Mouse (Mus musculus) midbrain, embryonic 13.5 days (tissue): ENCODE measurements around the gene Fuk. TPM values are rescaled to one million over a fixed set of nuclear protein-coding genes. Genes with fewer than 3 reads are reported as not detected.
"Not testable (repeated sequence)": the region's sequence is repeated elsewhere in the genome, so short reads cannot be mapped to it uniquely, and the experiment has no call there.

Experiments
- ATAC-seq: fragments of 200-750 bp; cut with Nextera tagmentation; 2 replicates; pipeline ENCODE4 v1.8.0; 2017; ENCODE audit warnings: mild to moderate bottlenecking, moderate TSS enrichment, moderate library complexity
- H3K27ac ChIP-seq: fragments of 300-500 bp; sonication (generic); 2 replicates; pipeline ENCODE4 v1.5.1; 2015; ENCODE audit warnings: inconsistent platforms, mild to moderate bottlenecking, moderate library complexity
- H3K27me3 ChIP-seq: fragments of 300-500 bp; sonication (generic); 2 replicates; pipeline ENCODE4 v1.6.1; 2015; ENCODE audit warnings: mild to moderate bottlenecking, inconsistent platforms
- H3K36me3 ChIP-seq: fragments of 300-500 bp; sonication (generic); 2 replicates; pipeline ENCODE4 v1.6.1; 2015; ENCODE audit warnings: mild to moderate bottlenecking, inconsistent platforms
- H3K4me1 ChIP-seq: fragments of 300-500 bp; sonication (generic); replicated peaks from 2 replicates; pipeline ENCODE4 v1.6.1; 2015; ENCODE audit warnings: inconsistent platforms
- H3K4me2 ChIP-seq: fragments of 300-500 bp; sonication (generic); replicated peaks from 2 replicates; pipeline ENCODE4 v1.6.1; 2015; ENCODE audit warnings: moderate library complexity, mild to moderate bottlenecking, inconsistent platforms
- H3K4me3 ChIP-seq: fragments of 300-500 bp; sonication (generic); replicated peaks from 2 replicates; pipeline ENCODE4 v1.5.1; 2015; ENCODE audit warnings: mild to moderate bottlenecking, inconsistent platforms
- H3K9ac ChIP-seq: fragments of 300-500 bp; sonication (generic); replicated peaks from 2 replicates; pipeline ENCODE4 v1.6.1; 2015; ENCODE audit warnings: mild to moderate bottlenecking, inconsistent platforms
- H3K9me3 ChIP-seq: fragments of 300-500 bp; sonication (generic); 2 replicates; pipeline ENCODE4 v1.6.1; 2016; ENCODE audit warnings: mild to moderate bottlenecking, inconsistent platforms
- WGBS: fragments of 180-500 bp; shearing (Covaris S2); methylation state at CpG from one replicate; pipeline ENCODE4 v1.1.7; 2015; 5-methylcytosine and 5-hydroxymethylcytosine counted together
- polyA plus RNA-seq: library from polyadenylated mRNA; unstranded; fragments of >200 nt; fragmentation: Nextera tagmentation; extraction: Ambion mirVana; gene quantifications from 2 replicates; pipeline ENCODE4 v1.2.1, GENCODE M21; 2015

The Fuk gene
- polyA plus RNA-seq, 1 experiment from 2014 or later = 9.6 TPM

- not testable (repeated sequence) for H3K4me1 ChIP-seq, ATAC-seq, H3K4me3 ChIP-seq, H3K27me3 ChIP-seq, H3K9me3 ChIP-seq, H3K4me2 ChIP-seq, H3K9ac ChIP-seq, H3K27ac ChIP-seq
- WGBS = 95% methylated on average over 8 of the region's 8 CpGs
- H3K36me3 ChIP-seq = peaks cover 12% of the 10 kb centered on the region
These were observed 27.4 kb upstream of the Fuk start for GRCm38 (mm10) chr8:110929672-110930071.

GRCm38 (mm10) chr8:110929066-110929465 lies 26.8 kb upstream of the Fuk start:
- H3K4me2 ChIP-seq = no peak overlapping the region
- ATAC-seq = no peak
- WGBS = 59% methylated on average over 5 of the region's 5 CpGs

GRCm38 (mm10) chr8:110928435-110928834 lies 26.1 kb upstream of the Fuk start:
- H3K4me1 ChIP-seq = peaks cover 7% of the 10 kb centered on the region
- no peak overlapping the region for H3K9ac ChIP-seq
- no peaks in the 10 kb centered on the region for H3K9me3 ChIP-seq
- no peak overlapping the region for H3K27ac ChIP-seq
- H3K27me3 ChIP-seq = no peaks in the 10 kb centered on the region
- no peak overlapping the region for H3K4me2 ChIP-seq
- peaks cover 12% of the 10 kb centered on the region for H3K36me3 ChIP-seq
- H3K4me3 ChIP-seq = no peak overlapping the region
- WGBS = 86% methylated on average over 7 of the region's 7 CpGs
- ATAC-seq = no peak

More at GRCm38 (mm10) chr8:110929066-110929465, 26.8 kb upstream of the Fuk start:
- Histone ChIP-seq H3K27me3 (no peaks in the 10 kb centered on the region), H3K9ac (no peak overlapping the region), H3K27ac (no peak overlapping the region), H3K4me1 (peaks cover 7% of the 10 kb centered on the region), H3K9me3 (no peaks in the 10 kb centered on the region), H3K4me3 (no peak overlapping the region), H3K36me3 (peaks cover 12% of the 10 kb centered on the region)

- H3K9me3 ChIP-seq = no peaks in the 10 kb centered on the region
- peaks cover 13% of the 10 kb centered on the region for H3K4me1 ChIP-seq
- H3K36me3 ChIP-seq = peaks cover 12% of the 10 kb centered on the region
- no peak overlapping the region for H3K27ac ChIP-seq
- no peaks in the 10 kb centered on the region for H3K27me3 ChIP-seq
- WGBS = 64% methylated on average over 5 of the region's 5 CpGs
- ATAC-seq = no peak
- H3K4me3 ChIP-seq = no peak overlapping the region
- H3K4me2 ChIP-seq = no peak overlapping the region
- no peak overlapping the region for H3K9ac ChIP-seq
These were observed 24.4 kb upstream of the Fuk start for GRCm38 (mm10) chr8:110926690-110927089.

GRCm38 (mm10) chr8:110925691-110926140 lies 23.4 kb upstream of the Fuk start:
- Histone ChIP-seq H3K4me1 (peaks cover 22% of the 10 kb centered on the region), H3K9ac (no peak overlapping the region), H3K27ac (no peak overlapping the region), H3K27me3 (no peaks in the 10 kb centered on the region), H3K9me3 (no peaks in the 10 kb centered on the region), H3K36me3 (peaks cover 7% of the 10 kb centered on the region), H3K4me3 (no peak overlapping the region), H3K4me2 (no peak overlapping the region)
- WGBS = 88% methylated on average over 8 of the region's 8 CpGs
- no peak for ATAC-seq

GRCm38 (mm10) chr8:110921492-110922230 lies 19.4 kb upstream of the Fuk start:
- no peak for ATAC-seq
- Histone ChIP-seq H3K27me3 (no peaks in the 10 kb centered on the region), H3K27ac (no peak overlapping the region), H3K36me3 (no peaks in the 10 kb centered on the region), H3K4me3 (peak overlapping the region; percentile 84), H3K9me3 (no peaks in the 10 kb centered on the region), H3K4me2 (peak overlapping the region; percentile 95), H3K4me1 (peaks cover 26% of the 10 kb centered on the region), H3K9ac (0 out of 2 replicates have a peak overlapping the region, but pooled peaks have one; percentile 24)
- WGBS = 45% methylated on average over 7 of the region's 7 CpGs

DNA sequence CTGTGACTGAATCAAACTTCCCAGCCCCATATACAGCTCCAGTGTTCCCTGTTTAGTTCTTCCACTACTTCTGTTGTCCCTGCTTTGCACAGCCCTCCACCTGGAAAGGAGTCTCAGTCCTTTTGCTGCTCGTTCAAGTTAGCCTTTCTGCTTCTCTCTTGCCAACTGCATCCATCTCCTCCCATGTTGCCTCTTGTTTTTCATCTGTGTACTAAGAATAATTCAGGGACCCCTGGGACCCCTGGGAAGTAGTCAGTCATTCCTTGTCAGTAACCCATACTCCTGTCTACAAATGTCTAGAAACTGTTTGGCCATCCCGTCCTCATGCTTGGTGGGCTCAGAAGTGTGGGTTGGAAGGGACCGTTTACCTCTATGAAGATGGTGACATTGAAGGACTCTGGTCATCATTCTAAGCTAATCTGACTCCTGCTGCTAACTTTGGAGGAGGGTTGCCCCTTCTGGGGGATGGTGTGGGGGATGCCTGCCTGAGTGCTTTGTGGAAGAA lies 18.5 kb upstream of the Fuk start:
- no peaks in the 10 kb centered on the region for H3K36me3 ChIP-seq
- WGBS = 35% methylated on average over 3 of the region's 3 CpGs
- H3K9ac ChIP-seq = peak overlapping the region; percentile 89
- 0 out of 2 replicates have a peak overlapping the region, but pooled peaks have one; percentile 80 for H3K27ac ChIP-seq
- peak overlapping the region; percentile 84 for H3K4me3 ChIP-seq
- H3K9me3 ChIP-seq = no peaks in the 10 kb centered on the region
- H3K27me3 ChIP-seq = no peaks in the 10 kb centered on the region
- ATAC-seq = no peak
- H3K4me2 ChIP-seq = peak overlapping the region; percentile 95
- peaks cover 25% of the 10 kb centered on the region for H3K4me1 ChIP-seq

GRCm38 (mm10) chr8:110920032-110920772 lies 17.9 kb upstream of the Fuk start:
- peak; percentile 86 for ATAC-seq
- H3K27me3 ChIP-seq = no peaks in the 10 kb centered on the region
- H3K9ac ChIP-seq = peak overlapping the region; percentile 89
- peaks cover 25% of the 10 kb centered on the region for H3K4me1 ChIP-seq
- no peaks in the 10 kb centered on the region for H3K36me3 ChIP-seq
- WGBS = 2% methylated on average over 36 of the region's 37 CpGs
- peak overlapping the region; percentile 95 for H3K4me2 ChIP-seq
- H3K4me3 ChIP-seq = peak overlapping the region; percentile 84
- no peaks in the 10 kb centered on the region for H3K9me3 ChIP-seq
- H3K27ac ChIP-seq = peak overlapping the region; percentile 80

- ATAC-seq = peak; percentile 100
- H3K4me2 ChIP-seq = peak within 1 kb of the TSS; percentile 95
- no peaks in the 10 kb centered on the region for H3K36me3 ChIP-seq
- peaks cover 25% of the 10 kb centered on the region for H3K4me1 ChIP-seq
- H3K27me3 ChIP-seq = no peaks in the 10 kb centered on the region
- H3K27ac ChIP-seq = peak within 1 kb of the TSS; percentile 80
- H3K9me3 ChIP-seq = no peaks in the 10 kb centered on the region
- peak within 1 kb of the TSS; percentile 84 for H3K4me3 ChIP-seq
- WGBS = 1% methylated on average over 32 of the region's 36 CpGs
- H3K9ac ChIP-seq = peak within 1 kb of the TSS; percentile 89
These were observed 17.2 kb upstream of the Fuk start, which contains the start of gene St3gal2 for GRCm38 (mm10) chr8:110919341-110920031. Gene St3gal2 (plus strand): TSS chr8:110919922.

DNA sequence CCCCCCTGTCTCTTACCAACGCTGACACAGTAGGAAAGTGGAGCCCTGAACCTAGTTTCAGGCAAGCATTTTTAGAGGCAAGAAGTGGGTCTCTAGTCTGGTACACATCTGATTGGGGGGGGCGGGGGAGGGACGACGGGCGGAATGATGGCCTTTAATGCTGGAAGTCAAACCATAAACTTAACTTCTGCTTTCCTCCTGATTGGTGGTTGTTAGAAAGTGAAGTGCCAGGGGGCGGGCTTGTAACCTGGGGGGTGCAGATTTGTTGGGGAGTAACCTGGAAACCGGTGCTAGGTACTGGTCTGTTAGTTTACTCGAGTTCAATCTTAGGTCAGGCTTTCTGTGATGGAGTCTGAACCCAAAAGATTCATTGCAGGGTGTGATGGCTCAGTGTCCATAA lies 16.2 kb upstream of the Fuk start:
- H3K9ac ChIP-seq = no peak overlapping the region
- no peak overlapping the region for H3K27ac ChIP-seq
- no peak overlapping the region for H3K4me2 ChIP-seq
- no peaks in the 10 kb centered on the region for H3K9me3 ChIP-seq
- no peak for ATAC-seq
- 79% methylated on average over 8 of the region's 8 CpGs for WGBS
- no peak overlapping the region for H3K4me3 ChIP-seq
- H3K36me3 ChIP-seq = no peaks in the 10 kb centered on the region
- H3K4me1 ChIP-seq = peaks cover 25% of the 10 kb centered on the region
- H3K27me3 ChIP-seq = no peaks in the 10 kb centered on the region

- Histone ChIP-seq H3K4me3 (no peak overlapping the region), H3K27ac (no peak overlapping the region), H3K27me3 (no peaks in the 10 kb centered on the region), H3K4me1 (peaks cover 25% of the 10 kb centered on the region), H3K9ac (no peak overlapping the region), H3K9me3 (no peaks in the 10 kb centered on the region), H3K4me2 (no peak overlapping the region), H3K36me3 (no peaks in the 10 kb centered on the region)
- 82% methylated on average over 11 of the region's 11 CpGs for WGBS
- ATAC-seq = no peak
These were observed 15.7 kb upstream of the Fuk start for GRCm38 (mm10) chr8:110918027-110918426.
